Mouse (Mus musculus) testis, adult 2 months (tissue): ENCODE data around the gene 6430550D23Rik. TPM values are rescaled to one million over a fixed set of nuclear protein-coding genes. Genes with fewer than 3 reads are reported as not detected.

Experiments used
- H3K27ac ChIP-seq: fragments of 200-500 bp; 2 replicates; pipeline ENCODE4 v1.5.1; 2012; ENCODE audit warnings: low read depth, low read length; ENCODE audit not compliant: control insufficient read depth, insufficient read depth
- H3K27me3 ChIP-seq: fragments of 200-500 bp; 2 replicates; pipeline ENCODE4 v1.6.1; 2012; ENCODE audit warnings: mild to moderate bottlenecking, low read length, moderate library complexity; ENCODE audit not compliant: control insufficient read depth, insufficient read depth
- H3K36me3 ChIP-seq: fragments of 200-500 bp; 2 replicates; pipeline ENCODE4 v1.6.1; 2012; ENCODE audit warnings: mild to moderate bottlenecking, low read length; ENCODE audit not compliant: control insufficient read depth, insufficient read depth
- H3K4me1 ChIP-seq: fragments of 200-500 bp; 2 replicates; pipeline ENCODE4 v1.6.1; 2012; ENCODE audit warnings: low read length; ENCODE audit not compliant: control insufficient read depth, insufficient read depth
- H3K4me3 ChIP-seq: fragments of 200-500 bp; 2 replicates; pipeline ENCODE4 v1.5.1; 2012; ENCODE audit warnings: low read depth, mild to moderate bottlenecking, low read length, moderate library complexity, mixed read lengths; ENCODE audit not compliant: control insufficient read depth
- CTCF ChIP-seq: fragments of 200-500 bp; IDR thresholded peaks from 2 replicates; pipeline ENCODE4 v1.5.1; 2012; ENCODE audit warnings: low read depth, mild to moderate bottlenecking, inconsistent platforms, low read length, moderate library complexity; ENCODE audit not compliant: control insufficient read depth, insufficient read depth, insufficient replicate concordance
- POLR2A ChIP-seq: fragments of 200-500 bp; IDR thresholded peaks from 2 replicates; pipeline ENCODE4 v1.6.1; 2012; ENCODE audit warnings: low read depth, mild to moderate bottlenecking, inconsistent platforms, low read length, moderate library complexity; ENCODE audit not compliant: control insufficient read depth
- polyA plus RNA-seq: library from polyadenylated mRNA; depleted of rRNA; stranded (reverse); fragments of >200 nt; gene quantifications from 2 replicates; pipeline ENCODE4 v1.2.3, GENCODE M21; 2012

Gene 6430550D23Rik
- polyA plus RNA-seq, 1 experiment = 24.6 TPM

- Histone ChIP-seq H3K27ac (no peak overlapping the region), H3K27me3 (no peaks in the 10 kb centered on the region), H3K36me3 (no peaks in the 10 kb centered on the region; the same call in none of the 2 replicates), H3K4me1 (no peaks in the 10 kb centered on the region; the same call in 1 of the 2 replicates), H3K4me3 (no peak overlapping the region)
- TF ChIP-seq CTCF = no peak
- TF ChIP-seq POLR2A = no peak
Measured at GRCm38 (mm10) chr2:156018106-156018505, 10.3 kb upstream of the 6430550D23Rik start.

DNA sequence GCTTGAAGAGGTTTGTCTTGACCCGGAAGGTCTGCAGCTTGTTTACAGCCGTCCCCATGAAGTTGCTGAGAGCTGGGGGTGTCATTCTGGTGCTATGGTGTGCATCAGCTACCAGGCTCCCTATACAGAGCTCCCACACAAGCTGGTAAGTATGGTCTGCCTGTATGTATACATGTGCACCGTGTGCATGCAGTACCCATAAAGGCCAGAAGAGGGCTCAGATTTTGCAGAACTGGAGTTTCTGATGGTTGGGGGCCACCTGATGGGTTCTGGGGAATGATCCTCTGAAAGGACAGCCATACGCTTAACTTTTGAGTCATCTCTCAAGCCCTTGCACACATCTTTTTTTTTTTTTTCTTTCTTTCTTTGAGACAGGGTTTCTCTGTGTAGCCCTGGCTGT is 2.4 kb downstream of the 6430550D23Rik start:
- H3K4me3 ChIP-seq = no peak overlapping the region

DNA sequence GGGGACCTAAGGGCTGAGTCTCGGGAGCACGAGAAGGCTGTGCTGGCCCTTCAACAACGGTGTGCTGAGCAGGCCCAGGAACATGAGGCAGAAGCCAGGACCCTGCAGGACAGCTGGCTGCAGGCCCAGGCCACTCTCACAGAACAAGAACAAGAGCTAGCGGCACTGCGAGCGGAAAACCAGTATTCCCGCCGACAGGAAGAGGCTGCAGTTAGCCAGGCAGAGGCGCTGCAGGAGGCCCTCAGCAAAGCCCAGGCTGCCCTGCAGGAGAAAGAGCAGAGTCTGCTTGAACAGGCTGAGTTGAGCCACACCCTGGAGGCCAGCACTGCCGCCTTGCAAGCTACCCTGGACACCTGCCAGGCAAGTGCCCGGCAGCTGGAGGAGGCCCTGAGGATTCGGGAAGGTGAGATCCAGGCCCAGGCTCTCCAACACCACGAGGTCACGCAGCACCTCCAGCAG is 15.9 kb downstream of the 6430550D23Rik start:
- Histone ChIP-seq H3K4me1 (no peaks in the 10 kb centered on the region), H3K36me3 (no peaks in the 10 kb centered on the region), H3K27me3 (no peaks in the 10 kb centered on the region), H3K4me3 (no peak overlapping the region), H3K27ac (no peak overlapping the region)
- no peak for TF ChIP-seq POLR2A

More for the DNA sequence above, 2.4 kb downstream of the 6430550D23Rik start:
- H3K36me3 ChIP-seq = no peaks in the 10 kb centered on the region
- TF ChIP-seq CTCF (peak; percentile 10; the same call in 1 of the 2 replicates), POLR2A (no peak)
- H3K4me1 ChIP-seq = peaks cover 6% of the 10 kb centered on the region
- no peak overlapping the region for H3K27ac ChIP-seq
- no peaks in the 10 kb centered on the region for H3K27me3 ChIP-seq

- Histone ChIP-seq H3K27me3 (no peaks in the 10 kb centered on the region), H3K4me1 (no peaks in the 10 kb centered on the region), H3K27ac (no peak overlapping the region), H3K4me3 (no peak overlapping the region), H3K36me3 (no peaks in the 10 kb centered on the region)
- TF ChIP-seq POLR2A (no peak), CTCF (no peak)
Measured at GRCm38 (mm10) chr2:155991151-155991550, 16.6 kb downstream of the 6430550D23Rik start.

- H3K4me1 ChIP-seq = no peaks in the 10 kb centered on the region
- TF ChIP-seq POLR2A (no peak), CTCF (no peak)
- H3K4me3 ChIP-seq = no peak overlapping the region
- H3K36me3 ChIP-seq = peaks cover 5% of the 10 kb centered on the region; the same call in 1 of the 2 replicates
- H3K27me3 ChIP-seq = no peaks in the 10 kb centered on the region
- no peak overlapping the region for H3K27ac ChIP-seq
Measured at GRCm38 (mm10) chr2:155989085-155989484, 18.7 kb downstream of the 6430550D23Rik start.

DNA sequence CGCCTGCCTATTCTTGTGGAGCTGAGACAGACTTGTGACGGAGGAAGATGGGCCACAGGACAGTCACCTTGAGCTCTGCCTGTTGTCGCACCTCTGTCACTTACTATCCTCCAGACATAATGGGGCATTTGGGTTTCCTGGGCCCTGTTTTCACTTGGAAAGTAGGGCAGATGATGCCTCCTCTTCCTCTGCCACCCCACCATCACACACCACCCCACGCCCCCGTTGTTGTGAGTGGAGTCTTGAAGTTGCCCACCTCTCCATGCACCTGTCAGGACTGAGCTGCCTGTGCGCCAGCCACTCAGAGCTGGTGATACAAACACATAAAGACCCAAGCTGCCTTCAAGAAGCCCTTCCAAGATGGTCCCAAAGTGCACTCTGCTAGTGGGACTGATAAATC is 20.6 kb downstream of the 6430550D23Rik start:
- Histone ChIP-seq H3K36me3 (peaks cover 7% of the 10 kb centered on the region), H3K4me3 (no peak overlapping the region), H3K4me1 (no peaks in the 10 kb centered on the region), H3K27me3 (no peaks in the 10 kb centered on the region), H3K27ac (no peak overlapping the region)
- no peak for TF ChIP-seq CTCF
- TF ChIP-seq POLR2A = no peak

DNA sequence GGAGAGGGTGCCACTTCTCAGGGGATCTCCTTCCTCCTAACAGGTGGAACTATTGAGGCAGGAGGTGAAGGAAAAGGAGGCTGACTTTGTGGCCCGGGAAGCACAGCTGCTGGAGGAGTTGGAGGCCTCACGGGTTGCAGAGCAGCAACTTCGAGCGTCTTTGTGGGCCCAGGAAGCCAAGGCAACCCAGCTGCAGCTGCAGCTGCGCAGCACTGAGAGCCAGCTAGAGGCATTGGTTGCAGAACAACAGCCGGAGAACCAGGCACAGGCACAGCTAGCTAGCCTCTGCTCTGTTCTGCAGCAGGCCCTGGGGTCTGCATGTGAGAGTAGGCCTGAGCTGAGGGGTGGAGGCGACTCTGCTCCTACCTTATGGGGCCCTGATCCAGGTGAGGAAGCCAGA is 22.0 kb downstream of the 6430550D23Rik start:
- no peak overlapping the region for H3K4me3 ChIP-seq
- H3K4me1 ChIP-seq = no peaks in the 10 kb centered on the region
- no peak overlapping the region for H3K27ac ChIP-seq
- H3K36me3 ChIP-seq = peaks cover 8% of the 10 kb centered on the region
- H3K27me3 ChIP-seq = no peaks in the 10 kb centered on the region
- TF ChIP-seq CTCF = no peak
- no peak for TF ChIP-seq POLR2A

- Histone ChIP-seq H3K4me3 (no peak overlapping the region), H3K4me1 (no peaks in the 10 kb centered on the region), H3K27ac (no peak overlapping the region), H3K36me3 (peaks cover 3% of the 10 kb centered on the region), H3K27me3 (no peaks in the 10 kb centered on the region)
- TF ChIP-seq CTCF = no peak
- TF ChIP-seq POLR2A = no peak
Measured at GRCm38 (mm10) chr2:155979328-155979991, 28.3 kb downstream of the 6430550D23Rik start.
